Mouse (Mus musculus): Measurements from ENCODE around the gene Dmrt1.

Dmrt1 gene

DNA sequence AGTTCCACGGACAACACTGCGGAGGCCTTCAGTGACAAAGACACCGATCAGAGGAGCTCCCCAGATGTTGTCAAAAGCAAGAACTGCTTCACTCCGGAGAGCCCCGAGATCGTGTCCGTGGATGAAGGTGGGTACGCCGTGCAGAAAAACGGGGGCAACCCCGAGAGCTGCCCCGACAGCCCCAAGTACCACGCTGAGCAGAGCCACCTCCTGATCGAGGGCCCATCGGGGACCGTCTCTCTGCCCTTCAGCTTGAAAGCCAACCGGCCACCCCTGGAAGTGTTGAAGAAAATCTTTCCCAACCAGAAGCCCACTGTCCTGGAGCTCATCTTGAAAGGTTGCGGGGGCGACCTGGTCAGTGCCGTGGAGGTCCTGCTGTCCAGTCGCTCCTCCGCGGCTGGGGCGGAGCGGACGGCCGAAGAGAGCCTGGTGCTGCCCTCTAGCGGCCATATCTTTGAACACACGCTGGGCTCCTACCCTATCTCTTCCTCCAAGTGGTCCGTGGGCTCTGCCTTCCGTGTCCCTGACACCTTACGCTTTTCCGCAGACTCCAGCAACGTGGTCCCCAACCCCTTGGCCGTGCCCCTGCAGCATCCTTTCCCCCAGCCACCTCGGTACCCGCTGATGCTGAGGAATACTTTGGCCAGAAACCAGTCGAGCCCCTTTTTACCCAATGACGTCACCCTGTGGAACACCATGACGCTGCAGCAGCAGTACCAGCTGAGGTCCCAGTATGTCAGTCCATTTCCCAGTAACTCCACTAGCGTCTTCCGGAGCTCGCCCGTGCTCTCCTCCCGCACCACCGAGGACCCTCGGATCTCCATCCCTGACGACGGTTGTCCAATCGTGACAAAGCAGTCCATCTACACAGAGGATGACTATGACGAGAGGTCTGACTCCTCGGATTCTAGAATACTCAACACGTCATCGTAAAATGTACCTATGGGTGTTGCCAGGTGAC is 117.2 kb downstream of the Dmrt1 start:
- peak; percentile 94 for DNase-seq (ENCODE audit: low spot score)

GRCm38 (mm10) chr19:25628490-25628889 is 123.1 kb downstream of the Dmrt1 start:
- DNase-seq (ENCODE audit: low spot score) = peak; percentile 87

DNA sequence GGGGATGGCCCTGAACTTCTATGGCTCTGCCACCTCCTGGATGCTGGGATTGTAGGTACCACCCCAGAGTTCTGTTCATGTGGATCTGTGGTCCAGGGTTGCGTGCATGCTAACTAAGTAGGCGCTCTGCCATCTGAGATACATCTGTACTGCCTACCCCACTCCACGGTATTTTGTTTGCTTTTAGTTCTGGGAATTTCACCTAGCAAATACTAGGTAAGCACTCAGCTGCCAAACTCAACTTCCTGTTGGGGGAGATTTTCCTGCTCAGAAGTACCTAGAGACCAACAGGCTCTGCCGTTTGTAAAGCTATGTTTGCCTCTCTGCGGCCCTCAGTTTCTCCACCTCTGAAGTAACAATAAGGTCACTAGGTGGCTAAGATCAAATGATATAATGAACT is 129.7 kb downstream of the Dmrt1 start:
- DNase-seq (ENCODE audit: low spot score) = no peak

DNA sequence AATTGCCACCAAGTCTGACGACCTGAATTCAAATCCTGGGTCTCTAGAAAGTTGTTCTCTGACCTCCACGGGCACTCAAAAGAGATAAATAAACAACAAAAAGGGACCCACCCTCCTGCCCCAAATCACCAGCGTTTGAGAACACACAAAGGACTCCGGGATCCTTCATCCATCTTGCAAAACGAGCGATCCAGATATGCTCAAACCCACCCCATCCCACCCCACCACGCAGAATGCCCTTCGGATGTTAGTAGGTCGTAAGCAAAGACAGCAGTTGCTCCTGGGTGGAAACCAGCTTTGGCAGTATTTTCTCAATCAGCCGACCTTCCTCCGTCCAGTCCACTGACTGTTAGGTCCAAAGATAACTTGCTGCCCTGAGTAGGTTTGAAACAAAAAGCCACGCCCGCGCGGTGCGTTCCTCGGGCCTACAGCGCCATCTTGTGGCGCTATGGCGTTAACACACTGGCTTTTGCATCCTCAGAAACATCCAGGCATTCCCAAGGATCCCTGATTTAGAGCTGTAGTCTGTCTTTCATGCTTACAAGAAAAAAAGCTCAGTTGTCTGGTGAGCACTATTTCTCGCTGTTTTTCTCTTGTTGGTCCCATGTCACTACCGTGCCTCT is 130.3 kb downstream of the Dmrt1 start:
- DNase-seq (ENCODE audit: low spot score) = peak; percentile 88

- no peak for DNase-seq (ENCODE audit: low spot score)
Observed at GRCm38 (mm10) chr19:25638766-25639361, 133.4 kb downstream of the Dmrt1 start.

DNA sequence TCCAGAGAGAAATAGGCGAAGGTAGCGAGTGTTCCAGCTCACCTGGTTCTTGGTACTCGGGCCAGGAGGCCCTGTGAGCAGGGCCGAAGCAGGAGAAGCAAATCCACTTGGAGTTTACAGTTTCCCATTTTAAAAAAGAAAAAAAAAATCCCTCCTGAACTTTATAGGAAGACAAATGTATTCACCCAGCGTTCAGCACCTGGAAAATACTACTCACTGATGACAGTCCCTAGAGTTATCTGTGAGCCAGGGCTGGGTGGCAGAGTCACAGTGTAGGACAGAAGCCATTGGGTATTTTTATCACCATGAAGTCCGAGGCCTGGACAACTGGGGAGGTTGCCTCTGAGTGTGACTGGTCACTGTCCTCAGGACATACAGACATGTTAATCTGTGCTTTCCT is 136.4 kb downstream of the Dmrt1 start:
- DNase-seq (ENCODE audit: low spot score) = no peak

GRCm38 (mm10) chr19:25647136-25647535 is 141.7 kb downstream of the Dmrt1 start:
- no peak for DNase-seq (ENCODE audit: low spot score)

DNA sequence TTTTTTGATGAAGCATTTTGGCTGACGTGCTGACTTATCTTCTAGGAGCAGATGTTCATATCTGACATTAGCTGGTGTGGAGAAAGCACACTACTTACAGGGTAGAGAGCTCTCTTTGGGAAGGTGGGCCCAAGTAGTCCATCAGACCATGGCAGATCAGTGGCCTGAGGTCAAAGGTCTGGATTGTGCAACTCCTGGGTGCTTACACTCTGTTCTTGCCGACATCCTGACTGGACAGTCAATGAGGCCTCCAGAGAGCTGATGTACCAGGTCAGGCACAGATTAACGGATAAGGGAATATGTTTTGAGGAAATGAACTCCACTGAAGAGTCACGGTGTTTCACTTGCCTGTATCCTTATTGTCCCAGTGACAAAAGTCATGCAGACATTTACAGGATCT is 143.3 kb downstream of the Dmrt1 start:
- DNase-seq (ENCODE audit: low spot score) = no peak

GRCm38 (mm10) chr19:25650474-25650873 is 145.1 kb downstream of the Dmrt1 start:
- no peak for DNase-seq (ENCODE audit: low spot score)

GRCm38 (mm10) chr19:25652560-25652959 is 147.1 kb downstream of the Dmrt1 start:
- DNase-seq (ENCODE audit: low spot score) = no peak

Measured in retina, embryonic 14.5 days (tissue).